Mouse (Mus musculus) heart, embryonic 10.5 days (tissue): ENCODE data around the gene Shpk. TPM values are rescaled to one million over a fixed set of nuclear protein-coding genes. Genes with fewer than 3 reads are reported as not detected.

Experiments used
- DNase-seq: peaks from one replicate; pipeline ENCODE4 v3.0.0-alpha.2; 2017; ENCODE audit warnings: low spot score
- H3K27ac ChIP-seq: fragments of 300-500 bp; sonication (generic); 2 replicates; pipeline ENCODE4 v1.5.1; 2016; ENCODE audit warnings: mild to moderate bottlenecking
- H3K27me3 ChIP-seq: fragments of 300-500 bp; sonication (generic); 2 replicates; pipeline ENCODE4 v1.6.1; 2016; ENCODE audit warnings: mild to moderate bottlenecking; ENCODE audit not compliant: poor library complexity, insufficient read depth, severe bottlenecking
- H3K36me3 ChIP-seq: fragments of 300-500 bp; sonication (generic); 2 replicates; pipeline ENCODE4 v1.6.1; 2016; ENCODE audit warnings: mild to moderate bottlenecking, moderate library complexity
- H3K4me1 ChIP-seq: fragments of 300-500 bp; sonication (generic); 2 replicates; pipeline ENCODE4 v1.6.1; 2016; ENCODE audit warnings: mild to moderate bottlenecking
- H3K4me3 ChIP-seq: fragments of 300-500 bp; sonication (generic); 2 replicates; pipeline ENCODE4 v1.5.1; 2016; ENCODE audit warnings: mild to moderate bottlenecking, moderate library complexity
- H3K9me3 ChIP-seq: fragments of 300-500 bp; sonication (generic); 2 replicates; pipeline ENCODE4 v1.6.1; 2016; ENCODE audit warnings: mild to moderate bottlenecking, moderate library complexity
- WGBS: fragments of 180-500 bp; shearing (Covaris S2); methylation state at CpG from one replicate; pipeline ENCODE4 v1.1.7; 2016; 5-methylcytosine and 5-hydroxymethylcytosine counted together
- polyA plus RNA-seq: library from polyadenylated mRNA; unstranded; fragments of >200 nt; fragmentation: Nextera tagmentation; extraction: Ambion mirVana; gene quantifications from 2 replicates; pipeline ENCODE4 v1.2.1, GENCODE M21; 2016

Gene Shpk
- 0.54 and 0.62 TPM in 2 replicates for polyA plus RNA-seq

GRCm38 (mm10) chr11:73199230-73199712 lies at the start of gene Shpk:
Gene Shpk, plus strand, starts transcription at chr11:73199460.
- DNase-seq = peak; percentile 98
- under 1% methylated on average over 32 of the region's 32 CpGs for WGBS
- Histone ChIP-seq H3K9me3 (no peaks in the 10 kb centered on the region), H3K27me3 (no peaks in the 10 kb centered on the region), H3K4me1 (peaks cover 12% of the 10 kb centered on the region; the same call in 1 of the 2 replicates), H3K36me3 (0 out of 2 replicates have a peak, but pooled peaks cover 6% of the 10 kb centered on the region), H3K27ac (peak within 1 kb of the TSS; percentile 87), H3K4me3 (peak within 1 kb of the TSS; percentile 87)

DNA sequence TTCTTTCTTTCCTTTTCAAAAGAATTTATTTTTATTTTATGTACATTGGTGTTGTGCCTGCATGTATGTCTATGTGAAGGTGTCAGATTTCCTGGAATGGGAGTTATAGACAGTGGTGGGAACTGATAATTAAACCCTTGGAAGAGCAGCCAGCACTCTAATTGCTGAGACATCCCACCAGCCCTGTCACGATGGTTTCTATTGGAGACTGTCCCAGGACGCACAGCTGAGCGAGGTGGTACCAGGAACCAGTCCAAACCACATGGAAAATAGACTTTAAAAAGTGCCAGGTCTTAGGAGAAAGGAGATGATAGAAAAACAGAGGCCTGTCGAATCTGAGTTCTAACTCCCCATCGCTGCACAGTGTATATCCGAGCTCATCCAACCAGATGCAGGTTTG lies 44.2 kb upstream of the Shpk start:
- Histone ChIP-seq H3K4me1 (peaks cover 2% of the 10 kb centered on the region), H3K36me3 (no peaks in the 10 kb centered on the region), H3K4me3 (no peak overlapping the region), H3K9me3 (no peaks in the 10 kb centered on the region), H3K27me3 (peaks cover 48% of the 10 kb centered on the region), H3K27ac (no peak overlapping the region)
- 70% methylated on average over 6 of the region's 6 CpGs for WGBS
- DNase-seq = no peak

DNA sequence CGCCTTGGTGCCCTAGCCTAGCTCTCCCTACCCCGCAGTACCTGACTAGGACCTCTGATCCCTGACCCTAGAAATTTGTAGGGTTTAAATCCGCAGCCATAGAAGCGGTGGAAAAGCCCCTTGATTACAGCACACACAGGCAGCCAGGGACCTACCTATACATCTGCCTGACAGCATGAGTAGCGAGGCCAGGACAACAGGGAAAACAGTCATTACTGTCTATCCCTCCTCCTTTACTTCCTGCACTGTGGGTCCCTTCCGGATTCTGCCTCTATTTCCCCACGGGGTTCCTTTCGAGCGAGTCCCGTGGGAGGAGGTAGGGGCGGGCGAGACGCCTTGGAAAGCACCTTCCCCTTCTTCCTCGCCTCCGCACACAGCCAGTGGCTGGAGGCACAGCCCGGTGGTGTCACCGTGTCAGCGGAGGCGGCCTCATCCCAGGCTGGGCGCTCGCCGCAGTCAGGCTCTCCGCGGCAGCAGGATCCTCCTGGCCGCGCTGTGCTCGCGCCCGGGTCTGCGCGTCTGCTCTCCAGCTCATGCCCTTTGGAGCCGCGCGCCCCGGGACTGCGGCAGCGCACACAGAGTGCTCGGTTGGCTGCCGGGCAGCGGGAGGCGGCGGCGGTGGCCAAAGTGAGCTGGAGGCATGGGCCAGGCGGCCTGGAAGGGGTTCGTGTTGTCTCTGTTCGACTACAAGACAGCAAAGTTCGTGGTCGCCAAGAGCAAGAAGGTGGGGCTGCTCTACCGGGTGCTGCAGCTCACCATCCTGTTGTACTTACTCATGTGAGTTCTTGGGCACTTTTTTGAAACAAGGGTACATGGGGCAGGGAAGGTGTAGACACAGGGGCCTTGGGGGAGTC lies 39.1 kb upstream of the Shpk start, which contains the start of gene P2rx5:
TSS of gene P2rx5 (plus strand) at position 465 of the 854 bp plus-strand sequence.
- peak within 1 kb of the TSS; percentile 68 for H3K4me3 ChIP-seq
- WGBS = 2% methylated on average over 49 of the region's 49 CpGs
- peaks cover 65% of the 10 kb centered on the region for H3K27me3 ChIP-seq
- peak; percentile 78 for DNase-seq
- peak within 1 kb of the TSS; percentile 71 for H3K27ac ChIP-seq
- peaks cover 15% of the 10 kb centered on the region for H3K4me1 ChIP-seq
- no peaks in the 10 kb centered on the region for H3K36me3 ChIP-seq
- no peaks in the 10 kb centered on the region for H3K9me3 ChIP-seq

- WGBS = 20% methylated on average over 6 of the region's 6 CpGs
- DNase-seq = peak; percentile 82
Measured at GRCm38 (mm10) chr11:73160811-73161200, 38.5 kb upstream of the Shpk start.

GRCm38 (mm10) chr11:73161616-73162015 lies 37.6 kb upstream of the Shpk start:
- H3K27ac ChIP-seq = no peak overlapping the region
- H3K4me3 ChIP-seq = no peak overlapping the region
- H3K4me1 ChIP-seq = peaks cover 24% of the 10 kb centered on the region
- DNase-seq = no peak
- peaks cover 51% of the 10 kb centered on the region for H3K27me3 ChIP-seq
- no peaks in the 10 kb centered on the region for H3K9me3 ChIP-seq
- H3K36me3 ChIP-seq = no peaks in the 10 kb centered on the region
- WGBS = 87% methylated on average over 4 of the region's 4 CpGs

More at GRCm38 (mm10) chr11:73160811-73161200, 38.5 kb upstream of the Shpk start:
- Histone ChIP-seq H3K9me3 (no peaks in the 10 kb centered on the region), H3K27ac (no peak overlapping the region; the same call in 1 of the 2 replicates), H3K4me3 (peak overlapping the region; percentile 68), H3K36me3 (no peaks in the 10 kb centered on the region), H3K27me3 (peaks cover 59% of the 10 kb centered on the region), H3K4me1 (peaks cover 16% of the 10 kb centered on the region)

GRCm38 (mm10) chr11:73162284-73162683 lies 37.0 kb upstream of the Shpk start:
- Histone ChIP-seq H3K27me3 (peaks cover 44% of the 10 kb centered on the region), H3K9me3 (no peaks in the 10 kb centered on the region), H3K4me1 (peaks cover 30% of the 10 kb centered on the region), H3K27ac (no peak overlapping the region), H3K4me3 (no peak overlapping the region), H3K36me3 (no peaks in the 10 kb centered on the region)
- 79% methylated on average over 5 of the region's 5 CpGs for WGBS
- DNase-seq = no peak

- DNase-seq = no peak
- peaks cover 23% of the 10 kb centered on the region for H3K36me3 ChIP-seq
- H3K4me1 ChIP-seq = peaks cover 25% of the 10 kb centered on the region
- H3K27me3 ChIP-seq = no peaks in the 10 kb centered on the region
- H3K9me3 ChIP-seq = no peaks in the 10 kb centered on the region
- WGBS = 78% methylated on average over 8 of the region's 8 CpGs
- H3K27ac ChIP-seq = no peak overlapping the region
- H3K4me3 ChIP-seq = no peak overlapping the region
Measured at GRCm38 (mm10) chr11:73168071-73168470, 31.2 kb upstream of the Shpk start.

GRCm38 (mm10) chr11:73168576-73168975 lies 30.7 kb upstream of the Shpk start:
- no peak for DNase-seq
- Histone ChIP-seq H3K27ac (no peak overlapping the region), H3K4me1 (peaks cover 25% of the 10 kb centered on the region), H3K27me3 (no peaks in the 10 kb centered on the region), H3K9me3 (no peaks in the 10 kb centered on the region), H3K4me3 (no peak overlapping the region), H3K36me3 (peaks cover 27% of the 10 kb centered on the region)
- WGBS = 67% methylated on average over 6 of the region's 6 CpGs

DNA sequence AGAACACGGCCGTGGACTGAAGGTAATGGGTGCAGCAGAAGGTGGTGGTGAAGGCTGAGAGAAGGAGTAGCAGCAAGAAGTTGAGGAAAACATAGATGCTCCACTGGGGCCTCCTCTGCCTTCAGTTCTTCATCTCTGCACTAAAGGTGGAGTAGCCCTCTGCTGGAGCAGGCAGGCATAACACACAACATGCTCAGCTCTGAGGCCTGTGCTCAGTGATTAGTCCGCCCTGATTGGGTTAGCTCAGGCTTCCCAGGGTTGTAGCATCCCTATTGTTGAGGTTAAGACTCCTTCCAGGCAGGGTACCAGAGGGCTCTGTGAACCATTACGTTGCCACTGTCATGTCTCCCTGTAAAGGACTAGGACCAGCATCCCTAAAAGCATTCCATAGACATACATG lies 30.0 kb upstream of the Shpk start:
- Histone ChIP-seq H3K4me1 (peaks cover 25% of the 10 kb centered on the region), H3K4me3 (no peak overlapping the region), H3K27me3 (no peaks in the 10 kb centered on the region), H3K27ac (no peak overlapping the region), H3K36me3 (peaks cover 32% of the 10 kb centered on the region), H3K9me3 (no peaks in the 10 kb centered on the region)
- WGBS = 47% methylated on average over 4 of the region's 4 CpGs
- DNase-seq = no peak

- Histone ChIP-seq H3K9me3 (no peaks in the 10 kb centered on the region), H3K27ac (no peak overlapping the region), H3K4me1 (peaks cover 24% of the 10 kb centered on the region), H3K36me3 (peaks cover 39% of the 10 kb centered on the region), H3K4me3 (no peak overlapping the region), H3K27me3 (no peaks in the 10 kb centered on the region)
- no peak for DNase-seq
- WGBS = 59% methylated on average over 5 of the region's 5 CpGs
Measured at GRCm38 (mm10) chr11:73172186-73172585, 27.1 kb upstream of the Shpk start.

DNA sequence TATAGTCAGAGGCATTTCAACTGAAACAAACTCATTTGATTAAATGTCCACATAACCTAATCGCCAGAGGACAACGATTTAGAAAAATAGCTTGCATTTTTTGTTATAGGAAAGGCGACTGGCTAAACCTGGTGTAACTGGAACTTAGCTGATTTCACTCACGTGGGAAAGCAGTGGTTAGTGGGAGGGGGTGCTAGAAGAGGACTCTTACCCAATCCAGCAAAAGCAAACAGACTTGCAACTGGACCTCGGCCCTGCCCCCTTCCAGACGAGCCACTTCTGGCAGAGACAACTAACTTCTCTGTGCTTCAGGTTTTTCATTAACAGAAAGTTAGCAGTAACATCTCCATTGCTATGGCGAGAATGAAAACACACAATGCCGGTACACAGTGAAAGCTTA lies 23.6 kb upstream of the Shpk start:
- DNase-seq = no peak
- peaks cover 35% of the 10 kb centered on the region for H3K4me1 ChIP-seq
- WGBS = 44% methylated on average over 8 of the region's 8 CpGs
- H3K27me3 ChIP-seq = no peaks in the 10 kb centered on the region
- H3K36me3 ChIP-seq = peaks cover 44% of the 10 kb centered on the region
- peak overlapping the region; percentile 97 for H3K4me3 ChIP-seq
- no peak overlapping the region for H3K27ac ChIP-seq
- H3K9me3 ChIP-seq = no peaks in the 10 kb centered on the region

DNA sequence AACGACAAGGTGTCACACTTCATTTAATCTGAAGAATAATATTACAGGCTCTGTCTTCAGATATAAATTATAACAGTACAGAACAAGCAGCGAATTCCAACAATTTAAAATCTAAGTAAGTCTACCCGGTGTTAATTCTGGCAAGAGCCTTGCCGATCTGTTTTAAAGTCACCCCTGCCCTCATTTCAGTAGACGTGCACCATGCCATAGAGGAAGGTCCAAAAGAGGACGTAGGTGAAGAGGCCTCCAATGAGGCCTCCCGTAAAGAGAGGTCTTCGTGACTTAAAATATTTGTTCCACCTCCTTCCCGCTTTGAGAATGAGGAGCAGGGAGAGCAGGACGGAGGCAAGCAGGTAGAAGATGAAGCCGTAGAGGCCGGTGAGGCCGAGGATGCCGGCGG lies 23.1 kb upstream of the Shpk start:
- Histone ChIP-seq H3K36me3 (peaks cover 42% of the 10 kb centered on the region), H3K27ac (peak overlapping the region; percentile 97), H3K4me3 (peak overlapping the region; percentile 97), H3K27me3 (no peaks in the 10 kb centered on the region), H3K9me3 (no peaks in the 10 kb centered on the region), H3K4me1 (peaks cover 35% of the 10 kb centered on the region)
- DNase-seq = no peak
- WGBS = 2% methylated on average over 15 of the region's 15 CpGs
